Mouse (Mus musculus) cortical plate, adult 2 months (tissue): ENCODE measurements at regions not wholly inside any gene's neighbourhood (a gene's known extent, or its start where the extent isn't known, plus 50 kb on each side); places are given as distances from the start of the nearest gene placed in this dataset.

Experiments
- CTCF ChIP-seq: fragments of 200-500 bp; IDR thresholded peaks from 2 replicates; pipeline ENCODE4 v1.5.1; 2011; ENCODE audit warnings: mild to moderate bottlenecking, control low read depth, low read length; ENCODE audit not compliant: insufficient read depth; ENCODE audit errors: extremely low read depth
- POLR2A ChIP-seq: fragments of 200-500 bp; IDR thresholded peaks from 2 replicates; pipeline ENCODE4 v1.6.1; 2011; ENCODE audit warnings: mild to moderate bottlenecking, low read length, control low read depth; ENCODE audit not compliant: insufficient read depth; ENCODE audit errors: extremely low read depth

GRCm38 (mm10) chr3:21655301-21655700 lies 421.2 kb upstream of the Tbl1xr1 start:
- no peak for TF ChIP-seq CTCF
- no peak for TF ChIP-seq POLR2A
